Mouse (Mus musculus): ENCODE measurements around the gene Gm10803. TPM values are rescaled to one million over a fixed set of nuclear protein-coding genes. Genes with fewer than 3 reads are reported as not detected.
"Not testable (repeated sequence)": the region's sequence is repeated elsewhere in the genome, so short reads cannot be mapped to it uniquely, and the experiment has no call there.

The Gm10803 gene
- not detected in 2 replicates for polyA plus RNA-seq (2016; fragmentation: Nextera tagmentation; extraction: Ambion mirVana)

- 87% methylated on average over 2 of the region's 2 CpGs for WGBS
- not testable (repeated sequence) for H3K4me2 ChIP-seq
These were observed at the start of gene Gm10803 for GRCm38 (mm10) chr2:93560268-93560667. Gene Gm10803 (plus strand): TSS chr2:93560568.

GRCm38 (mm10) chr2:93510839-93511238 is 49.5 kb upstream of the Gm10803 start:
- no peak for ATAC-seq (ENCODE audit: low FRiP score)
- Histone ChIP-seq H3K27ac (no peak overlapping the region), H3K4me1 (no peaks in the 10 kb centered on the region), H3K36me3 (replicated peaks) (no peaks in the 10 kb centered on the region), H3K9me3 (no peaks in the 10 kb centered on the region), H3K4me3 (replicated peaks) (no peak overlapping the region), H3K9ac (no peak overlapping the region), H3K27me3 (no peaks in the 10 kb centered on the region), H3K4me2 (no peak overlapping the region)
- 90% methylated on average over 1 of the region's 1 CpGs for WGBS

More at GRCm38 (mm10) chr2:93560268-93560667, at the start of gene Gm10803:
- not testable (repeated sequence) for H3K4me3 ChIP-seq (replicated peaks); H3K4me1 ChIP-seq; H3K27ac ChIP-seq; ATAC-seq (ENCODE audit: low FRiP score); H3K27me3 ChIP-seq; H3K9ac ChIP-seq; H3K9me3 ChIP-seq; H3K36me3 ChIP-seq (replicated peaks)

- no peak overlapping the region for H3K9ac ChIP-seq
- H3K4me2 ChIP-seq = no peak overlapping the region
- no peak overlapping the region for H3K27ac ChIP-seq
- no peaks in the 10 kb centered on the region for H3K36me3 ChIP-seq (replicated peaks)
- no peaks in the 10 kb centered on the region for H3K9me3 ChIP-seq
- no peaks in the 10 kb centered on the region for H3K4me1 ChIP-seq
- H3K4me3 ChIP-seq (replicated peaks) = no peak overlapping the region
- no peaks in the 10 kb centered on the region for H3K27me3 ChIP-seq
- WGBS = 74% methylated on average over 7 of the region's 7 CpGs
- ATAC-seq (ENCODE audit: low FRiP score) = no peak
These were observed 48.2 kb upstream of the Gm10803 start for GRCm38 (mm10) chr2:93512130-93512529.

- Histone ChIP-seq H3K4me2 (no peak overlapping the region), H3K4me3 (replicated peaks) (no peak overlapping the region), H3K4me1 (no peaks in the 10 kb centered on the region), H3K9me3 (no peaks in the 10 kb centered on the region), H3K9ac (no peak overlapping the region), H3K36me3 (replicated peaks) (no peaks in the 10 kb centered on the region), H3K27me3 (no peaks in the 10 kb centered on the region), H3K27ac (no peak overlapping the region)
- WGBS = 83% methylated on average over 4 of the region's 4 CpGs
- no peak for ATAC-seq (ENCODE audit: low FRiP score)
These were observed 45.1 kb upstream of the Gm10803 start for GRCm38 (mm10) chr2:93515246-93515645.

GRCm38 (mm10) chr2:93521042-93521441 is 39.3 kb upstream of the Gm10803 start:
- ATAC-seq (ENCODE audit: low FRiP score) = no peak
- H3K4me3 ChIP-seq (replicated peaks) = no peak overlapping the region

GRCm38 (mm10) chr2:93521571-93521970 is 38.8 kb upstream of the Gm10803 start:
- H3K27ac ChIP-seq = no peak overlapping the region
- H3K27me3 ChIP-seq = no peaks in the 10 kb centered on the region
- no peaks in the 10 kb centered on the region for H3K36me3 ChIP-seq (replicated peaks)
- H3K4me1 ChIP-seq = peaks cover 9% of the 10 kb centered on the region; the same call in 1 of the 2 replicates
- no peak overlapping the region for H3K4me2 ChIP-seq
- ATAC-seq (ENCODE audit: low FRiP score) = no peak
- no peaks in the 10 kb centered on the region for H3K9me3 ChIP-seq
- H3K4me3 ChIP-seq (replicated peaks) = no peak overlapping the region
- WGBS = 81% methylated on average over 6 of the region's 6 CpGs
- H3K9ac ChIP-seq = no peak overlapping the region

More at GRCm38 (mm10) chr2:93521042-93521441, 39.3 kb upstream of the Gm10803 start:
- Histone ChIP-seq H3K9ac (no peak overlapping the region), H3K4me2 (no peak overlapping the region), H3K4me1 (peaks cover 9% of the 10 kb centered on the region; the same call in 1 of the 2 replicates), H3K27me3 (no peaks in the 10 kb centered on the region), H3K9me3 (no peaks in the 10 kb centered on the region), H3K36me3 (replicated peaks) (no peaks in the 10 kb centered on the region), H3K27ac (no peak overlapping the region)
- 70% methylated on average over 4 of the region's 4 CpGs for WGBS

- Histone ChIP-seq H3K4me1 (peaks cover 9% of the 10 kb centered on the region; the same call in 1 of the 2 replicates), H3K36me3 (replicated peaks) (no peaks in the 10 kb centered on the region), H3K4me3 (replicated peaks) (no peak overlapping the region), H3K27ac (no peak overlapping the region), H3K9ac (no peak overlapping the region), H3K27me3 (no peaks in the 10 kb centered on the region), H3K4me2 (no peak overlapping the region), H3K9me3 (no peaks in the 10 kb centered on the region)
- 71% methylated on average over 16 of the region's 16 CpGs for WGBS
- no peak for ATAC-seq (ENCODE audit: low FRiP score)
These were observed 38.4 kb upstream of the Gm10803 start for GRCm38 (mm10) chr2:93522005-93522404.

GRCm38 (mm10) chr2:93525033-93525762 is 35.2 kb upstream of the Gm10803 start:
- Histone ChIP-seq H3K4me1 (peaks cover 9% of the 10 kb centered on the region; the same call in 1 of the 2 replicates), H3K4me3 (replicated peaks) (no peak overlapping the region), H3K4me2 (no peak overlapping the region), H3K36me3 (replicated peaks) (no peaks in the 10 kb centered on the region), H3K27ac (no peak overlapping the region), H3K9ac (no peak overlapping the region), H3K27me3 (no peaks in the 10 kb centered on the region), H3K9me3 (no peaks in the 10 kb centered on the region)
- WGBS = 84% methylated on average over 16 of the region's 16 CpGs
- no peak for ATAC-seq (ENCODE audit: low FRiP score)

GRCm38 (mm10) chr2:93529602-93530001 is 30.8 kb upstream of the Gm10803 start:
- Histone ChIP-seq H3K4me1 (no peaks in the 10 kb centered on the region), H3K9ac (no peak overlapping the region), H3K9me3 (no peaks in the 10 kb centered on the region), H3K27me3 (no peaks in the 10 kb centered on the region), H3K4me2 (no peak overlapping the region), H3K36me3 (replicated peaks) (no peaks in the 10 kb centered on the region), H3K27ac (no peak overlapping the region), H3K4me3 (replicated peaks) (no peak overlapping the region)
- WGBS = 59% methylated on average over 4 of the region's 4 CpGs
- ATAC-seq (ENCODE audit: low FRiP score) = no peak

GRCm38 (mm10) chr2:93533891-93534290 is 26.5 kb upstream of the Gm10803 start:
- Histone ChIP-seq H3K27me3 (no peaks in the 10 kb centered on the region), H3K36me3 (replicated peaks) (no peaks in the 10 kb centered on the region), H3K9ac (no peak overlapping the region), H3K4me3 (replicated peaks) (no peak overlapping the region), H3K27ac (no peak overlapping the region), H3K4me2 (no peak overlapping the region), H3K4me1 (peaks cover 17% of the 10 kb centered on the region; the same call in 1 of the 2 replicates), H3K9me3 (no peaks in the 10 kb centered on the region)
- no peak for ATAC-seq (ENCODE audit: low FRiP score)
- 93% methylated on average over 7 of the region's 7 CpGs for WGBS

- peak; percentile 41; the same call in 1 of the 2 replicates for ATAC-seq (ENCODE audit: low FRiP score)
- H3K4me2 ChIP-seq = no peak overlapping the region
- no peak overlapping the region for H3K9ac ChIP-seq
- WGBS = 38% methylated on average over 3 of the region's 3 CpGs
- H3K27me3 ChIP-seq = no peaks in the 10 kb centered on the region; the same call in 1 of the 2 replicates
- no peaks in the 10 kb centered on the region for H3K36me3 ChIP-seq (replicated peaks)
- H3K4me1 ChIP-seq = peaks cover 17% of the 10 kb centered on the region; the same call in 1 of the 2 replicates
- no peaks in the 10 kb centered on the region for H3K9me3 ChIP-seq
- H3K27ac ChIP-seq = no peak overlapping the region
- H3K4me3 ChIP-seq (replicated peaks) = no peak overlapping the region
These were observed 22.9 kb upstream of the Gm10803 start for GRCm38 (mm10) chr2:93537385-93537967.

- Histone ChIP-seq H3K4me2 (no peak overlapping the region), H3K27me3 (no peaks in the 10 kb centered on the region; the same call in 1 of the 2 replicates), H3K36me3 (replicated peaks) (no peaks in the 10 kb centered on the region), H3K4me3 (replicated peaks) (no peak overlapping the region), H3K9me3 (no peaks in the 10 kb centered on the region), H3K4me1 (peaks cover 17% of the 10 kb centered on the region; the same call in 1 of the 2 replicates), H3K9ac (no peak overlapping the region), H3K27ac (no peak overlapping the region)
- 41% methylated on average over 6 of the region's 6 CpGs for WGBS
- no peak for ATAC-seq (ENCODE audit: low FRiP score)
These were observed 22.2 kb upstream of the Gm10803 start for GRCm38 (mm10) chr2:93538140-93538539.
